In genomic region chr17:17766481-17766880, GRCm38 (mm10) we compare ENCODE assay signal across 9 mouse cellular contexts.
A peak's percentile ranks its signal among the peaks of the same experiment; 100 is the strongest.
DNase-seq lines count a peak whose midpoint lies in the region; ATAC-seq and TF ChIP-seq lines count a peak whose summit lies in the region.
"Had no signal": no experiment of that assay in that cellular context is flagged by ENCODE, and none has a peak within 500 bp of the region (broad histone marks: within the 10 kb centered on the region; RNA-seq: fewer than 3 reads in every experiment).

No protein-coding gene starts in this region.

- intact Hi-C loops in gastrocnemius, postnatal 36 days (cut with DNase I) = loop anchor here (1.0 to 2.0 kb wide), 2 partner anchors 72 to 130 kb away; no protein-coding TSS in a partner anchor

- H3K4me2 ChIP-seq in forebrain, embryonic 13.5 days = no peak overlapping the region
- no peak overlapping the region for H3K4me2 ChIP-seq in kidney, embryonic 15.5 days

- H3K4me1 ChIP-seq in forebrain, embryonic 13.5 days = no peaks in the 10 kb centered on the region
- H3K4me1 ChIP-seq in kidney, embryonic 15.5 days = no peaks in the 10 kb centered on the region

- no peaks in the 10 kb centered on the region for H3K27me3 ChIP-seq in forebrain, embryonic 13.5 days
- H3K27me3 ChIP-seq in kidney, embryonic 15.5 days = peaks cover 13% of the 10 kb centered on the region

- peak; percentile 41; the same call in 1 of the 2 replicates for TF ChIP-seq CTCF in brain, embryonic 14.5 days (IDR thresholded peaks at IDR 0.05; ENCODE audit: borderline replicate concordance, extremely low read depth, insufficient read depth, insufficient read length)

- peak; percentile 56 for DNase-seq in gastrocnemius, adult 18-20 months (ENCODE audit: low spot score)
- DNase-seq in gastrocnemius, postnatal 36 days = no peak
- DNase-seq in B cell, adult 2 months = peak; percentile 36 to 44
- DNase-seq in brain, embryonic 14.5 days (ENCODE audit: low read depth) = peak; percentile 81
- peak; percentile 68 for DNase-seq in lung, postnatal 10 days
- peak; percentile 2 for DNase-seq in right cerebral cortex, postnatal 4 days

- H3K36me3 ChIP-seq in forebrain, embryonic 13.5 days (ENCODE audit: poor library complexity, severe bottlenecking) = no peaks in the 10 kb centered on the region
- no peaks in the 10 kb centered on the region for H3K36me3 ChIP-seq in kidney, embryonic 15.5 days

- H3K9ac ChIP-seq in forebrain, embryonic 13.5 days = no peak overlapping the region
- H3K9ac ChIP-seq in kidney, embryonic 15.5 days = no peak overlapping the region

- 6% methylated on average over 3 of the region's 3 CpGs for WGBS in forebrain, embryonic 13.5 days
- WGBS in kidney, embryonic 15.5 days = 7% methylated on average over 3 of the region's 3 CpGs

- TF ChIP-seq POLR2A in brain, embryonic 14.5 days (IDR thresholded peaks at IDR 0.05; ENCODE audit: borderline replicate concordance, extremely low read depth, insufficient read depth, insufficient read length, poor library complexity, severe bottlenecking) = no peak

- ATAC-seq in forebrain, embryonic 13.5 days = peak; percentile 71
- ATAC-seq in kidney, embryonic 15.5 days (replicated peaks; ENCODE audit: low FRiP score) = peak; percentile 64

- no peaks in the 10 kb centered on the region for H3K9me3 ChIP-seq in forebrain, embryonic 13.5 days (replicated peaks)
- no peaks in the 10 kb centered on the region for H3K9me3 ChIP-seq in kidney, embryonic 15.5 days (replicated peaks)

- H3K27ac ChIP-seq in forebrain, embryonic 13.5 days = no peak overlapping the region
- no peak overlapping the region for H3K27ac ChIP-seq in kidney, embryonic 15.5 days
- H3K27ac ChIP-seq: macrophage had no signal

- no peak overlapping the region for H3K4me3 ChIP-seq in forebrain, embryonic 13.5 days
- H3K4me3 ChIP-seq in kidney, embryonic 15.5 days (replicated peaks) = no peak overlapping the region

Comparison
In these comparisons a context has a peak if more than half of its experiments do, and no peak if none do; other contexts are left out.
1. DNase-seq: peak in gastrocnemius, adult 18-20 months (single experiment), B cell, adult 2 months (2 of 2), brain, embryonic 14.5 days (single experiment), lung, postnatal 10 days (single experiment) and right cerebral cortex, postnatal 4 days (single experiment); none in gastrocnemius, postnatal 36 days (0 of 2).